Mouse (Mus musculus): ENCODE measurements around the gene Ing4.
"Not testable (repeated sequence)": the region's sequence is repeated elsewhere in the genome, so short reads cannot be mapped to it uniquely, and the experiment has no call there.

Ing4 gene

DNA sequence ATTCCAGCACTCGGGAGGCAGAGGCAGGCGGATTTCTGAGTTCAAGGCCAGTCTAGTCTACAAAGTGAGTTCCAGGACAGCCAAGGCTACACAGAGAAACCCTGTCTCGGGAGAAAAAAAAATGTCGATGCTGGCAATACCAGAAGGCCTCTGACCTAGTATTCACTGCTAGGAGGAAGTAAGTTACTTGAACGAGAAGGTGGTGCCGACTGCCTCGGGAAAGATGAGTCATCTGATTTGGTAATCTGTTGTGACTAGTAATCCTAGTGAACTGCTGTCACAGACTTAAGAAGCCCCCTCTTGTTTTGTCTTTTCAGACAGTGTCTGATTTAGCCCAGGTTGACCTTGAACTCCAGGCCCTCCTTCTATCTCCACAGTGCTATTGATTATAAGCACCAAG lies 1.5 kb downstream of the Ing4 start:
- DNase-seq (ENCODE audit: low spot score in 2 of 2), result no peak

GRCm38 (mm10) chr6:125042081-125042480 lies 2.5 kb downstream of the Ing4 start:
- no peak for DNase-seq (ENCODE audit: low spot score in 2 of 2)

DNA sequence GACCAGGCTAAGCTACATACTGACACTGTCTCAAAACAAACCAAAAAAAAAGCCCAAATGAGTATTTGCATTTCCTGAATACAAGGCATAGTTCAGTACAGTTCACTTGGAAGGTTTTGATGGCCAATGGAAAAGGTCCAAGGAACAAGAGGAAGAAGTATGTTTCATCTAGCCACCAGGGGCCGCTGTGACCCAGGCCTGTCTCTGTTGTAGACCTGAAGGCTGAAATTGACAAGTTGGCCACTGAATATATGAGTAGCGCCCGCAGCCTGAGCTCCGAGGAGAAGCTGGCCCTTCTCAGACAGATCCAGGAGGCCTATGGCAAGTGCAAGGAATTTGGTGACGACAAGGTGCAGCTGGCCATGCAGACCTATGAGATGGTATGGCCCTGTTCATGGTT lies 7.1 kb downstream of the Ing4 start:
- DNase-seq (ENCODE audit: low spot score in 2 of 2), result peak; percentile 63 to 87

- no peak for DNase-seq (ENCODE audit: low spot score in 2 of 2)
Observed at GRCm38 (mm10) chr6:125049678-125050077, 10.1 kb downstream of the Ing4 start, which contains the start of gene Acrbp. TSS of gene Acrbp (plus strand) at chr6:125049689.

DNA sequence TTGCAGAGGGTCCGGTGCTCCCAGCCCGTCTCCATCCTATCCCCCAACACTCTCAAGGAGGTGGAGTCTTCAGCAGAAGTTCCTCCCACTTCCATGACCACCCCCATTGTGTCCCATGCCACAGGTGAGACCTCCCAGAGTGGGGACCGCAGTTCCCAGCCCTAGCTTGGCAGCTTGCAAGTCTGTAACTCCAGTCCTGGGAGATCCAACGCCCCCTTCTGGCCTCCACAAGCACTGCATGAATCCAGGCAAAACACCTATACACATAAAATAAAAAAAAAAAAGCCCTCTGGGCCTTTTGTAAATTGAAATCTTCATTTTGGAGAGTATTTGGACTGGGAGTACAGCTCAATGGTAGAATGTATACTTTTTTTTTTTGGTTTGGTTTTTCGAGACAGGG lies 11.7 kb downstream of the Ing4 start:
- DNase-seq (ENCODE audit: low spot score in 2 of 2), result peak in 1 of 2 experiments; percentile 59

- no peak for DNase-seq (ENCODE audit: low spot score in 2 of 2)
Observed at GRCm38 (mm10) chr6:125061493-125061892, 21.9 kb downstream of the Ing4 start.

DNA sequence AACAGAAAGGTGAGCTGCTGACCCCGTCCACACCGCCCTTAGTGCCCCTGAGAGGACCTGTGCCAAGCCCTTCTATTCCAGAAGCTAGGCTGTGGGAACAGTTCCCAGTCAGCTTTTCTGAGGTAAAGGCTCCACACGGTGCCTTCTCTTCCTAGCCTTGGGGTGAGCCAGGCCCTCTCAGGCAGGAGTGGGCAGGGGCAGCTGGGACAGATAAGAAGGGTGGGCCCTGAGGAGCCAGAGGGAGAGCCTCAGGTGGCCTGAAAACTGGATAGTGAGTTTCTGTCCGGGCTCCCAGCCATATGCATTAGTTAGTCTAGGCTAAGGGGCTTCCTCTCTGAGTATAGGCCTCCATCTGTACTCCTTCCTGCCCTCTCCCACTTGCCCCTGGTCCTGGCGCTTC lies 23.0 kb downstream of the Ing4 start:
- DNase-seq (ENCODE audit: low spot score in 2 of 2), result no peak

- no peak for DNase-seq (ENCODE audit: low spot score in 2 of 2)
Observed at GRCm38 (mm10) chr6:125063906-125064305, 24.3 kb downstream of the Ing4 start.

DNA sequence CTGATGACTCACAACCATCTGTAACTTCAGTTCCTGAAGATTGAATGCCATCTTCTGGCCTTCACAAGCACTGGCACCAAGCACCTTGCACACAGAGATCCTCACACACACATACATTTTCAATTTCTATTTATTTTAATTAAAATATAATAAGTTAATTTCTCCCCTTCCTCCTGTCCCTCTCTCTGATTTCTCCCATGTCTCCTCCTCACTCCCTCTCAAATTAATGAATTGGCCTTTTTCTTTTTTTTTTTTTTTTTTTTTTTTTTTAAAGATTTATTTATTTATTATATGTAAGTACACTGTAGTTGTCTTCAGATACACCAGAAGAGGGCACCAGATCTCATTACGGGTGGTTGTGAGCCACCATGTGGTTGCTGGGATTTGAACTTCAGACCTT lies 25.7 kb downstream of the Ing4 start:
- DNase-seq (ENCODE audit: low spot score in 2 of 2), result not testable (repeated sequence)

GRCm38 (mm10) chr6:125067571-125067995 lies 28.0 kb downstream of the Ing4 start, which contains the start of gene Lpar5:
TSS of gene Lpar5 (plus strand) at chr6:125067920.
- DNase-seq (ENCODE audit: low spot score in 2 of 2), result no peak

DNA sequence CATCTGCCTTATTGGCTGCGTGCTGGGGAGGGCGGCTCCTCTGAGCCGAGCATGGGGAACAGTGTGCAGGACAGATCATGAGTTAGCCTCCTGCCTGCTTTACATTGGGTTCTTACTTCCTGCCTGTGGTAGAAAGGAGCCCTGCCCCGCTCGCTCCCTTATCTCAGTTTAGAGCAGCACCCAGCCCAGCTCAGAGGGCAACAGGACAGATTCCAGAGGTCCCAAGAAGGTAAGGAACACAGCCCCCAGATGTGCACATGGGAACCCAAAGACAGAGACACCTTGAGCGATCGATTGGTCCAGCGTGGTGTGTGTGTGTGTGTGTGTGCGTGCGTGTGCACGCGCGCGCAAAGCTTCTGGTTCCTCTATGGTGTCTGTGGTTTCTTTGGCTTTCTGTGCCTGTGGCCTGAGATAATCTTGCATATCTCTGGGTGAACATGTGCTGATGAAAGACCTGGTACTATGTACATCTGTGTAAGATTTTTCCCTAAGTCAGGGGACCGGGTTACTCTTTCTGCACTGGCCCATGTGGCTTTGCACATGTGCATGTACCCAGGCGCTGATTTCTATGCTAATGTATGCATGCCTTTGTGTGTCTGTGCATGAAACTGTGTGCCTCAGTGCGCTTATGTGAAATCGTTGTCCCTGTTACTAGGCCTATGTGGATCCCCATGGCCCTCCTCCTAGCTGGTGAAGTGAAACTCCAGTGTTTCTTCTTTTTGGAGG lies 31.8 kb downstream of the Ing4 start:
- peak; percentile 60 to 72 for DNase-seq (ENCODE audit: low spot score in 2 of 2)

DNA sequence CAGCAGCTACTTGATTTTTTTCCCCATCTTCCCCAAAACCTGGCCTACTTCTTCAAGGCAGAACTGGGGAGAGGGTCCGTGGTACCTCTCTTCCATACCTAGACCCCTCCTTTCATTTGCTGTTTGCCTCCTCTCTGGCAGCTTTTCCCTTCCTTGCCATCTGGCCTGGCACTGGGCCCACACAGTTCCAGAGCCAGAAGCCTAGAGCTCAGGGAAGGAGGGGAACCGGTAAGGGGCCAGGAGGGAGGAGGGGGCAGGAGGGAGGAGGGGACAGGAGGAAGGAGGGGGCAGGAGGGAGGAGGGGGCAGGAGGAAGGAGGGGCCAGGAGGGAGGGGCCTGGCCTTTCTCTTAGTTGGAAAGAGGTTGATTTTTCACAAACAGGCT lies 32.3 kb downstream of the Ing4 start:
- DNase-seq (ENCODE audit: low spot score in 2 of 2), result peak in 1 of 2 experiments; percentile 34

DNA sequence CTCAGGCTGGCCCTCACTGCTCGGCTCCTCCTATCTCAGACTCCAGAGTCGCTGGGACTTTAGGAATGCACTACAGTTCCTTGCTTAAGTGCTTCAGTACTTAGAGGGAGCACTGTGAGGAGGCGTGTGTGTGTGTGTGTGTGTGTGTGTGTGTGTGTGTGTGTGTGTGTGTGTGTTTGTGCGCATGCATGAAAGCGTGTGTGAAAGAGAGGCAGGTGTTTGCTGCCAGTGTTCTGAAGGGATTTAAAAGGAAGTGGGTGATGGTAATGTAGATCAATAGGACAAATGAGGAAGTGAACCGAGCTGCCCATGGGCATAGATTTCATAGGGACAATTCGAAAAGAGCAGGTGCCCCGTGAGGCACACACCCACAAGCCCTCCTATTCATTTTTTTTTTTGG lies 34.3 kb downstream of the Ing4 start:
- no peak for DNase-seq (ENCODE audit: low spot score in 2 of 2)

- DNase-seq (ENCODE audit: low spot score in 2 of 2), result no peak
Observed at GRCm38 (mm10) chr6:125081394-125081793, 41.8 kb downstream of the Ing4 start.

- DNase-seq (ENCODE audit: low spot score in 2 of 2), result peak; percentile 9 to 74
Observed at GRCm38 (mm10) chr6:125081797-125082560, 42.4 kb downstream of the Ing4 start.

- DNase-seq (ENCODE audit: low spot score in 2 of 2), result no peak
Observed at GRCm38 (mm10) chr6:125082801-125083386, 43.3 kb downstream of the Ing4 start.

DNA sequence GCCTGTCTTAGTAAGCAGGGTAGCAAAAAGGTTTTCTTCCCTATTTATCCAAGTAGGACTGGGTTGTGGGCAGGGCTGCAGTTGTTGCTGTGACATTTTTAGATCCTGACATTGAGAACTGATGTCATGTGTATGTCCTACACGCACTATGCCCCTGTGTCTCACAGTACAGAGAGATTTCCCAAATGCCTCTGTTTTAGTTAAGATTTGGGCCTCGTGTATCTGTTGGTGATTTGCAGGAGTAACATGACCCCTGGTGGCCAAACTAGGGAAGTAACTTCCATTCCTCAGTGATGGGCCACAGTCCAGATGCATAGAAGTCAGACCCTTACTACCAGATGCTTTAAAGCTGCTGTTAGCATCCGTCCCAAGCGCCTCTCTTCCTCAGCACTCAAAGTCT lies 44.9 kb downstream of the Ing4 start:
- peak; percentile 38 to 73 for DNase-seq (ENCODE audit: low spot score in 2 of 2)

DNA sequence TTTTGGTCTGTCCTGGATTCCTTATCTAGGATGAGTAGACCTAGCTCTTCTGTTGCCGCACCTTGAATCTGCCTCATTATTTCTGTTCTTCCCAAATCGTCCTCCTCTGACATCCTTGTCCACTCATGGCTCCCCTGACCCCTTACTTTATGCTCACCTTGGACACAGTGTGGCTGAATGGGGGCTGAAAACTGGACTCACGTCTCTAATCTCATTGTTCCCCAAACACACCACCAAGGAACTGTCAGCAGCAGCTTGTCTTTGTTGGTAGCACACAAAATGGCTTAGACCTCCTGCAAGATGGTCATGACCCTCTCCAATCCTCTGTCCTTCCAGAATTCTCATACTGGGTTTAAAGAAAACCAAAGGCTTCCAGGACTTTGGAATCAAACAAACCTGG lies 48.4 kb downstream of the Ing4 start:
- peak in 1 of 2 experiments; percentile 5 for DNase-seq (ENCODE audit: low spot score in 2 of 2)

DNA sequence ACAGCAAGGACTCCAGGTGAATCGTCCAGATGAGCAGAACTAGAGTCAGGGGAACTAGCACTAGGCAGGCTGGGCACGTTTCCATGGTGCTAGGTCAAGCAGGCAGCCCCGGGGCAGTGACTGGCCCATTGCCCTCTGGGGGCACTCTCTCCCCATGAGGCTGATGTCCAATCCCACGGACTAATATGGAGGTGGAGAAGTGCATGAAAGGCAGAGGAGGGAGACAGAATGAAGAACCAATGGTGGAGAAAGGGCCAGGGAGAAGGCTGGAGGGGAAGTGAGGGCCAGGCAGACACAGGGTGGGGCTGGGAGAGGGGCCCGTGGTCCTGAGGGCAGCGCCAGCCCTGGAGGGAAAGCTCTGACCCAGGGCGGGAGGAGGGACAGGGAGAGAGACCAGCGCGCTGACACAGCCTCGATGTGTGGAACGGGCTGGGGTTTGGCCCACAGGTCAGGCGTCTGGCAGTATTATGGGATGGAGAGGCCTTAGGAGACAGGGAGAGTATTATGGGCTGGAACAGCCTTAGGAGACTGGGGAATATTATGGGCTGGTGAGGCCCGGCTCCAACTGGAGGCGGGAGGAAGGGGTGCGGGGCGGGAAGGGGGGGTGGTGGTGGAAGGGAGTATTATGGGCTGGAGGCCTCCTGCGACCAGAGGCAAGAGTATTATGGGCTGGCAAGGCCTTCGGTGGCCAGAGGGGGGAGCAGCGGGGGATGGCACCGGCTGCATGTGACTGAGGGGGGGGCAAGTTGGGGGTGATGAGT lies 49.2 kb downstream of the Ing4 start:
- DNase-seq (ENCODE audit: low spot score in 2 of 2), result peak; percentile 51 to 68

GRCm38 (mm10) chr6:125089521-125090321 lies 50.2 kb downstream of the Ing4 start:
- peak; percentile 53 to 78 for DNase-seq (ENCODE audit: low spot score in 2 of 2)

Data from spleen, postnatal 10 days (tissue).